ENCODE assay signal across 17 mouse cellular contexts in genomic region chr11:105353891-105354280, GRCm38 (mm10).
DNase-seq lines count a peak whose midpoint lies in the region; ATAC-seq lines count a peak whose summit lies in the region.
"Had no signal": no experiment of that assay in that cellular context is flagged by ENCODE, and none has a peak within 500 bp of the region (broad histone marks: within the 10 kb centered on the region; RNA-seq: fewer than 3 reads in every experiment).

No protein-coding gene starts in this region.

- WGBS in heart, embryonic 15.5 days: 81% methylated on average over 4 of the region's 4 CpGs
- 70% methylated on average over 4 of the region's 4 CpGs for WGBS in lung, embryonic 15.5 days

- H3K4me2 ChIP-seq in heart, embryonic 15.5 days: no peak overlapping the region
- no peak overlapping the region for H3K4me2 ChIP-seq in lung, embryonic 15.5 days
- H3K4me2 ChIP-seq: embryonic facial prominence, embryonic 12.5 days; forebrain, embryonic 12.5 days; forebrain, embryonic 15.5 days; hindbrain, embryonic 12.5 days; hindbrain, embryonic 15.5 days had no signal

- no peaks in the 10 kb centered on the region for H3K36me3 ChIP-seq in heart, embryonic 15.5 days
- H3K36me3 ChIP-seq in lung, embryonic 15.5 days: peaks cover 12% of the 10 kb centered on the region; the same call in 1 of the 2 replicates
- H3K36me3 ChIP-seq: forebrain, embryonic 15.5 days; hindbrain, embryonic 15.5 days had no signal

- no peak overlapping the region for H3K4me3 ChIP-seq in heart, embryonic 15.5 days
- H3K4me3 ChIP-seq in lung, embryonic 15.5 days: no peak overlapping the region
- H3K4me3 ChIP-seq: embryonic facial prominence, embryonic 12.5 days; erythroblast, embryonic 14.5 days; forebrain, embryonic 12.5 days; forebrain, embryonic 15.5 days; hindbrain, embryonic 12.5 days; hindbrain, embryonic 15.5 days had no signal

- no peak overlapping the region for H3K9ac ChIP-seq in heart, embryonic 15.5 days
- no peak overlapping the region for H3K9ac ChIP-seq in lung, embryonic 15.5 days
- H3K9ac ChIP-seq: embryonic facial prominence, embryonic 12.5 days; forebrain, embryonic 12.5 days; forebrain, embryonic 15.5 days; hindbrain, embryonic 15.5 days had no signal

- peaks cover 35% of the 10 kb centered on the region for H3K4me1 ChIP-seq in heart, embryonic 15.5 days (replicated peaks)
- H3K4me1 ChIP-seq in lung, embryonic 15.5 days: peaks cover 68% of the 10 kb centered on the region

- 0 out of 2 replicates have a peak overlapping the region, but pooled peaks have one; percentile 70 for H3K27ac ChIP-seq in heart, embryonic 15.5 days
- H3K27ac ChIP-seq in lung, embryonic 15.5 days: peak overlapping the region; percentile 94
- H3K27ac ChIP-seq: forebrain, embryonic 12.5 days; forebrain, embryonic 15.5 days; hindbrain, embryonic 12.5 days; hindbrain, embryonic 15.5 days had no signal

- intact Hi-C loops in heart, postnatal 25 days (cut with DNase I): no loop called here

- DNase-seq in cerebellum, adult 11 months: peak; percentile 17
- peak; percentile 91 for DNase-seq in heart, adult 11 months
- no peak for DNase-seq in heart, adult 8-10 months (ENCODE audit: low spot score)
- no peak for DNase-seq in heart, postnatal 25 days (ENCODE audit: low spot score)
- no peak for DNase-seq in lung, postnatal 4 days
- DNase-seq: adrenal gland, adult 8-10 months had no signal

- no peaks in the 10 kb centered on the region for H3K9me3 ChIP-seq in heart, embryonic 15.5 days (replicated peaks)
- no peaks in the 10 kb centered on the region for H3K9me3 ChIP-seq in lung, embryonic 15.5 days
- H3K9me3 ChIP-seq: embryonic facial prominence, embryonic 12.5 days; forebrain, embryonic 12.5 days; forebrain, embryonic 15.5 days; hindbrain, embryonic 12.5 days; hindbrain, embryonic 15.5 days had no signal

- no peaks in the 10 kb centered on the region for H3K27me3 ChIP-seq in heart, embryonic 15.5 days
- no peaks in the 10 kb centered on the region for H3K27me3 ChIP-seq in lung, embryonic 15.5 days
- H3K27me3 ChIP-seq: embryonic facial prominence, embryonic 12.5 days; forebrain, embryonic 12.5 days; forebrain, embryonic 15.5 days; hindbrain, embryonic 12.5 days; hindbrain, embryonic 15.5 days had no signal

- ATAC-seq in cerebellum, adult (ENCODE audit: insufficient number of reproducible peaks, low FRiP score, low TSS enrichment): no peak
- no peak for ATAC-seq in heart, embryonic 15.5 days (replicated peaks; ENCODE audit: insufficient number of reproducible peaks, insufficient read depth, low FRiP score, low read depth)
- no peak for ATAC-seq in lung, embryonic 15.5 days (ENCODE audit: borderline replicate concordance, extremely low read depth, low FRiP score, low TSS enrichment)
- ATAC-seq: activated CD4-positive, CD25-positive, alpha-beta regulatory T cell, adult 4 months; forebrain, embryonic 15.5 days; intestine, postnatal 0 days had no signal

Comparison
In these comparisons a context has a peak if more than half of its experiments do, and no peak if none do; other contexts are left out.
1. DNase-seq: peak in cerebellum, adult 11 months (single experiment) and heart, adult 11 months (single experiment); none in heart, adult 8-10 months (single experiment), heart, postnatal 25 days (single experiment) and lung, postnatal 4 days (0 of 2).